Mouse (Mus musculus): ENCODE results near the gene Dnhd1.
A peak's percentile ranks its signal among the peaks of the same experiment; 100 is the strongest.
"Not testable (repeated sequence)": the region's sequence is repeated elsewhere in the genome, so short reads cannot be mapped to it uniquely, and the experiment has no call there.

The Dnhd1 gene

DNA sequence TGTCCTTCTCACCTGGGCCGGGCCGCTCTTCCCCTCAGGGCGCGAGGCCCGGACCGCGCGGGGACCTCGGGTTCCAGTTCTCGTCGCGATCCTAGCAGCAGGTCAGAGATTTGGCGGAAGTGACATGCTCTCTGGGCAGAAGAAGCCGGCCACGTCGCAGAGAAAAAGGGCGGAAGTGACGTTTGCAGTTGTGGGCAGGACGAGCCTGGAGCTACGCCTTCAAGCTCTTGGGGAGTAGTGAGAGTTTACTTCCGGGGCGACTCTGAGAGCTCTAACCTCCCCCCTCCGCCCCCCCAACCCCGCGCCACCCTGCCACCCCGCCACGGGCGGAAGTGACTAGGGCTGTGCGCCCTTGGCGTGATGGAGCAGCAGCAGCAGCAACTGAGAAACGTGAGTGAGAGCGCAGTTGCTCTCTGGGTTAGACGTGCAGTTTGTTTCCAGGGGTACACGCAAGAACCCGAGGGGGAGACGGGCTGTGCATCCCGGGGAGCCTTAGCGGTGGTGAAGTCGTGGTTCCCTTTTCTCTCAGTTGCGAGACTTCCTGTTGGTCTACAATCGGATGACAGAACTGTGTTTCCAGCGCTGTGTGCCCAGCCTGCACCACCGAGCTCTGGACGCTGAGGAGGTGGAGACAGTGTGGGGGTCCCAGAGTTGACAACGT is 10.3 kb upstream of the Dnhd1 start, which contains the start of the genes Arfip2 and Gm45799:
Gene Arfip2, minus strand, starts transcription at position 184 of the 661 bp plus-strand sequence.
Gene Gm45799, plus strand, starts transcription at position 320 of the 661 bp plus-strand sequence.
- DNase-seq (ENCODE audit: low read depth, low spot score): peak; percentile 98

DNA sequence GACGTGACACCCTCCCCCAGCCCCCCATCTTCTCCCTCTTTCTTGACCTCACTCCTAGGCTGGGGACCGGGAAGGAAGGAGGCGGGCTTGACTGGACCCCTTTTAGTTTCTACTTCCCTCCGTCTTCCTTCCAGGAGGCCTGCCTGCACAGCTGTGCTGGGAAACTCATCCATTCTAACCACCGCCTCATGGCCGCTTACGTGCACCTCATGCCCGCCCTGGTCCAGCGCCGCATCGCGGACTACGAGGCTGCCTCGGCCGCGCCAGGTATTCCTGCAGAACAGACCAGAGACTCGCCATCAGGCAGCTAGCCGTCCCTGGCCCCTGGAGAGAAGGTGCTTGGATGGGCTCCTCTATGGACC is 9.8 kb upstream of the Dnhd1 start:
- no peak for DNase-seq (ENCODE audit: low read depth, low spot score)

DNA sequence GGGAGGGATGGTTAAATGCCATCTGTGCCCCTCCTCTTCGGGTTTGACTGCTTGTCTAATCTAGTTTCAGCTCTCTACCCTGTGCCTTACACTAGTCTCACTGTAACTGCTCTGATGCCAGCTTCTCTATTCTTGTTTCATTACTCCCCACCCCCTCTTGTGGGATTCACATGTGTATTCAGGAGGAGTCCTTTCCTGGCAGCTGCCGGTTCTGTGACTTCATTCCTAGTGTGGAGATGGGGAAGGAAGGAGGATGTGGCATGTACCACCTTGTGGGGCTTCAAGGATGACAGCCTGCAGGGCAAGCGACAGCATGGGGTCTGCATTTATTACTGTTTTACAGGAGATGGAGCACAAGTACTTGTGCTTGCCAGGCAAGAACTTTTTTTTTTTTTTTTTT is 8.7 kb upstream of the Dnhd1 start:
- DNase-seq (ENCODE audit: low read depth, low spot score): no peak

DNA sequence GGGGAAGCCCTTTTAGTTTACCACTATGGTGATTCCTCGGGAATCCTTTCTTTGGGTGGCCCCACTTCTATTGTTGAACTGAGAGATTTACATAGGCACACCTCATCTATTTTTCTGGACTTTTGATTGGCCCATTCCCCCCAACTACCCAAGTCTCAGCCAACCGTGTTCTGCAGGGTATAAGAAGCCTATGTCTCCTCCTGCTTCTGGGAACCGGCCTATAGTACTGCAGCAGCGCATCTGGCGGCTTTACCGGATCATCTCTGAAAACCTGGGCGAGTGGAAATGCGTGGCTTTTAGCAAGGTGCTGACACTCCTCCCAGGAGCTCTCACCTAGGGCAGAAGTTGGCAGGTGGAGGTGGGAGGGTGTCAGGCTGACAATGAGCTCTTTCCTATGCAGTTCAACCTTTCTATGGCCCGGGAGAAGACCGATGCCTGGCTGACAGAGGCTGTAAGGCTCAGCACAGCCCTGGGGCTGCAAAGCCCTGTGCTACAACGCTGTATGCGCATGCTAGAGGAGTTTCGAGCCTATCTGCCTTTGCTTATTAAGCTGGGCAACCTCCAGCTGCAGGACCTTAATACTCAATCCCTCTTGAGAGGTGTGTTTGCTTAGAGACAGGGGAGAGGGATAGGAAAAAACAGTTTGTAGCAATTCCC is 35.0 kb downstream of the Dnhd1 start:
- no peak for DNase-seq (ENCODE audit: low read depth, low spot score)

DNA sequence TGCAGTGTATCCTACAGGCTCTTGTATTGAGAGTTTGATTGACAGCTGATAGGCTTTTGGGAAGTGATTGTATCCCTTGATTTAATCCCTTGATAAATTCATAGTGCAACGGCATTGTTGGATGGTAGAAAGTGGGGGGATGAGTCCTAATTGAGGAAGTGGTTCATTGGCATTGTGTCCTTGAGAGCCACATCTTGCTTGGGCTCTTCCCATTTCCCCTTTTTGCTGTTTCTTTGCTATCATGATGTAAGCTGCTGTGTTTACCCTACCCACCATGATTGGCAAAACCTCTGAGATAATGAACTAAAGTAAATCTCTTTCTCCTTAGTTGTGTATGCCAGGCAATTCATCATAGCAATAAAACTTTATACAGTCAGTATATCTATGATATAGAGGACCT is 40.2 kb downstream of the Dnhd1 start:
- no peak for DNase-seq (ENCODE audit: low read depth, low spot score)

DNA sequence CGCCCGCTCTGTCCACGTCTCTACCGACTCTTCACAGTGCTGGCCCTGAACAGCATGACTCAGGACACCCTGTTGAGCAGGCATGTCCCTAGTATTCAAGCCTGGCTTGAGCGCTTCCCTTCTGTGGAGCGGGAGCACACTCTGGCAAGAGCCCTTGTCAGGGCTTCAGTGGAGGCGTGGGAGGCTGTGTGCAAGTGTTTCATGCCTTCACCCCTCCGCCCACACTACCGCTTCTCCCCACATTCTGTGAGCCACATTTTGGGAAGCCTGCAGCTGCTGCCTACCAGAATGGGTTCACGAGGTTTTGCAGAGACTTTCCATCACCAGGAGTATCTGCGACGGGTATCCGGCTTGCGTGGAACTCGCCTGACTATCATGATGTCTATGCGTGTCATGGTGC is 52.6 kb downstream of the Dnhd1 start:
- DNase-seq (ENCODE audit: low read depth, low spot score): no peak

DNA sequence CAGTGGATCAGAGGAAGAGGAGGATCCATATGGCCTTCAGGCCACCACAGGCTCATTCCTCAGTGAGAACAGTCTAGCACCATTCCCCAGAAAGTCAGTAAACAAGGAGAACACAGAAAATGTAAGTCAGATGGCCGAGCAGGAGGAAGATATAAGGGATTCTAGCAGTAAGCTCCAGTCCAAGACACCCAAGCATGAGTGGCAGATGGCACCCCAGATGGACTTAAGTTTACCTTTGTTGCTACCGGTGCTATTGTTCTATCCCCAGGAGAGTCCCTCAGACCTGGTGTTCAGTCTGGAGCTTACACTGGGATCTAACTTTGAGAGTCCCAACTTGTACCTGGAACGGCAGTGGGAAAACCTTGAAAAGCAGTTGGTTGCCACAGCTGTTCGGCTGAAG is 53.2 kb downstream of the Dnhd1 start:
- no peak for DNase-seq (ENCODE audit: low read depth, low spot score)

DNA sequence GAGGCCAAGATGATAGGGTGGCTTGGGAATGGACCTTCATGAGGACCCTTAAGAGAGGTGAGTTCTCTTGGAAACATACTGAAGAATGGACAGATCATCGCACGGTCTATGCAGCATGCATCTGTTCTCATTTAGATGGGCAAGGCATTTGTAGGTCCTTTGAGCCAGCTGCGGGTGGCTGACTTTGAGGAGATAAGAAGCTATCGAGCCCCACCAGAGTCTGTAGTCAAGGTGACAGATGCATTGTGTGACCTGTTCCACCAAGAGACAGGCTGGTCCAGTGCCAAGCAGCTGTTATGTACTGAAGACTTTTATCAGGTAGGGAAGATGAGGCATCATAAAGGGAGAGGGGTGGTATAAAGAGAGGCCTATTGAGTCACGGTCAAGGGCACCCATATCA is 58.1 kb downstream of the Dnhd1 start:
- DNase-seq (ENCODE audit: low read depth, low spot score): no peak

DNA sequence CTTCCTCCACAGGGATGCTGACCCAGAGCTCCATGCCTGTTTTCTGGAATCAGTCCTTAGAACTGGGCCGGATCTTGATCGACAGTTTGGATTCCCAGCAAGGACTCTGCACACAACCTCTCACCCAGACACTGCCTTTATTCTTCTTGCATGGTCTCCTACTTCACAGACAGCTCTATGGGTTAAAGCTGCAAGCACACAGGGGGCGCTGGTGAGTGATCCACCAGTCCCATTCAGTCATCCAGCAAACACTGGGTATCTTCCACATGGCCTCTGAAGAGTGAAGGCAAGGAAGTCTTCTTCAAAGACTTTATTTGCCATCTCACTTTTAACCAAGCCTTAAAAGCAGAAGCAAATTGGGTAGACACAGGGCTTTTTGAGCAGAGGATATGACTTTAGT is 64.7 kb downstream of the Dnhd1 start:
- DNase-seq (ENCODE audit: low read depth, low spot score): no peak

DNA sequence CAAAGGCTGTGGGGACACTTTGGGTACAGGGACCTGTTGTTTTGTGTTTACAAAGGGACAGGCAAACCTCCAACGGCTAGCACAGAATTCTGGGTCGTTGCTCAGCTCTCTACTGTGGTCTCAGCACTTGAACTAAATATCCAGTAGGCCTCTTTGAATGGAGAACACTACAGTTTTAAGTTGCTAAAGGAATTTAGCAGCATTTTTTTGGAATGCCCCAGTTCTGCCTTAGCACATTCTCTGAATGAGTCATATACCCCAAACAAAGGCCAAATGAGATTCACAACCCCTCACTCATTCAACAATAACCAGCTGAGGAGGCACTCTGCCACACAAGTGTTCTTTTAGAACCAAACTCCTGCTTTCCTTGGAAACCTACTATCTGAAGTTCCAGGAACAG is 71.3 kb downstream of the Dnhd1 start:
- no peak for DNase-seq (ENCODE audit: low read depth, low spot score)

DNA sequence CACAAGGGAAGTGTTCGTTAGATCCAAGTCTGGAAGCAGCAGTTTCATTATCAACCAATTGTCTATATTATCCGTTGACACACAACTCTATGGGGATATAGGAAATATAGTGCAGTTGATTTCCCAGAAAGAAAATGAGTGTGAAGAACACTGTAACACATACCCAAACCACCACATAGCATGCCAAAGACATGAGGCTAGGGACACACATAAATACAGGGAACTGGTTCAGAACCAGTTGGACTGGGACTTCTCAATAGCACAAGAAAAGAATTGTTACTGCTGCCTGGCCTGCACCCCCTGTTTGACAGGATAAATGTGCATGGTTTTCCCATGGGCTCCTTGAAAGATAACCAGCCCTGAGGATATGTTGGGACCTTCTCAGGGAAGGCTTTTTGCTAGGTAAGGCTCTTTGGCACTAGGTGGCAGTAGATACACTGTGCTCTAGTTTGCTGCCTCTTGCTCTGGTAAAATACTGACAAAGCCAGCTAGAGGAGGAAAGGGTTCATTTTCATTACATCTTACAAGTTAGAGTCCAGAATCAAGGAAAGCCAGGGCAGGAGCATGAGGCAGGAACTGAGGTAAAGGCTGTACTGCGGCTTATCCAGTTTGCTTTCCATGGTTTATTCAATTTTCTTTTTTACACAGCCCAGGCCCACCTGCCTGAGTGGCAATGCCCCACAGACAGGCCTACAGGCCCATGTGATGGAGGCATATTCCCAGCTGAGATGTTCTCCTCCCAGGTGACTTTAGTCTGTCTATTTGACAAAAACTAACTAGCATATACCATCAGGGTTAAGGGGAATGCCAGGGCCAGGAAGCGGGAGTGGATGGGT is 75.7 kb downstream of the Dnhd1 start:
- peak; percentile 60 for DNase-seq (ENCODE audit: low read depth, low spot score)

DNA sequence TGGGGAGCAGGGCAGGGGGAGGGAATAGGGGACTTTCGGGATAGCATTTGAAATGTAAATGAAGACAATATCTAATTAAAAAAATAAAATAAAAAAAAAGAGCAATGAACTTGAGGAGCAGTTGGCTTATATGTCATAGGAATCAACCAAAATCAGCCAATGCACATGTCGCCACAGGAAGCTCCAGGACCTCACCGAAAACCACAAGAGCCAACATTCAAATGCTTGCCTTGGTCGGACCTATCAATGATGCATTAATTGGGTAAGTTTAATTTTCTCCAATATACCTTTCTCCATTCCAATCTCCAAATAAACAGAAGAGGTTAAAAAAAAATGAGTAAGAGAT is 76.3 kb downstream of the Dnhd1 start:
- DNase-seq (ENCODE audit: low read depth, low spot score): no peak

DNA sequence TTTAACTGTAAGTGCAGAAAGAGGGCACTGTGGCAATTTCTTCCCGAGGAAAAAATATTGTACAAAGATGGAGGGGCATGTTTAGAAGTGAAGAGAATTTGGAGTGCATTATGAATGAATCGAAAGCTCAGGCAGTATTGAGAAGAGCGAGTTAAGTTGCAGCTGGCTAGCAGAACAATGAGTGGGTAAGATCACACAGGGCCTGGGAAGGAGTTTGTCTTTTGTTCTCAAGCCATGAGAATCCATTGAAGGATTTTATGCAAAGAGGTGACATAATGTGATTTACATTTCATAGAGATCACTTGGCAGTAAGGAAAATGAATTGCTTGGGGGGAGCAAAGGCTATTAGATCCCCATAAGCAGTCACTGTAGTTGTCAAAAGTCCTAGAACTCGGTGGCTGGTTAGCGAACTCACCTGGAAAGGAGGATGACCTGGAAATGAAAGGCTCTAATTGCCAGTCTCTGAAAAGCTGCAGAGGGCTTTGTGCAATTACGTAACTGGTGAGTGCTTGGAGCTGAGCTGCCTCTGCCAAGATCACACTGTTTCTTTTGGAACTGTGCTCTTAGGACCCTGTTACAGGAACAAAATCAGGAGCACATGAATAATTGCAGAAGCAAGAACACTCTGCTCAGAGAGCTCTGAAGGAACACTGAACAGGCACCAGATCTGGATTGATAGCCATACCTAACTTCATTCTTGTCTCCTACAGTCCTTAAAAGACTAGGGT is 78.2 kb downstream of the Dnhd1 start:
- DNase-seq (ENCODE audit: low read depth, low spot score): no peak

DNA sequence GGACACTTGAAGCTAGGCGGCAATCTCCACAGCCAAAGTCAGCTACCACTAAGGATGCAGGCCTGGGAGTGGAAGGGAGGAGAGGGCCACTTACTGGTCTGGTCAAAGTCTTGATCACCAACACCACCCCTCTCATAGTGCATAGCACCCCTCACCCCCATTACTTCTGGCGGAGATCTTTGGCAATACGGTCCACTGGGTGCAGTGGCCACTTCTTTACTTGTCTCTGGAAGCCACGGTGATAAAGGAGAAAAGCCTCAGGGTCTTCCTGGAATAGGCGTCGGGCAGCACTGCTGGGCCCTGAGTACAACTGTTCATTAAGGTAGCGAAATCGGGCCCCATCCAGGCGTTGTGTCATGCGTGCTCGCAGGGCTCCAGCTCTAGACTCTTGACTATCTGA is 83.2 kb downstream of the Dnhd1 start:
- no peak for DNase-seq (ENCODE audit: low read depth, low spot score)

DNA sequence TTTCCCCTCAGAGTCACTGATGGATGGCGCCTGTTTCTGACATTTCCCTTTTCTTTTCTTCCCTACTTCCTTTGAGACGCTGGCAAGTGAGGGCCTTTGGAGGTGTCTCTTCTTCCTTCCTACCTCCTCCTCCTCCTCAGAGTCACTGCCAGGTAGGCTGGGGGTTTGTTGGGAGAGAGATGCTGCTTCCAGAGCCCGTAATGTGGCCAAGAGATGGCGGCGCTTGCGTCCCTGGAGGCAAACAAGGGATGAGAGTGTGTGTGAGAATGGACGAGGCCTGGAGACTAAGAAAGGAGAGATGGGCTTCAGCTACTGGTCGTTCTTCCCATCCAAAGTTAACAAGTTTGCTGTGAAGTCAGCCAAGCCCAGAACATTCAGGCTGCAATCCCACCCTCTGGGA is 84.2 kb downstream of the Dnhd1 start:
- no peak for DNase-seq (ENCODE audit: low read depth, low spot score)

DNA sequence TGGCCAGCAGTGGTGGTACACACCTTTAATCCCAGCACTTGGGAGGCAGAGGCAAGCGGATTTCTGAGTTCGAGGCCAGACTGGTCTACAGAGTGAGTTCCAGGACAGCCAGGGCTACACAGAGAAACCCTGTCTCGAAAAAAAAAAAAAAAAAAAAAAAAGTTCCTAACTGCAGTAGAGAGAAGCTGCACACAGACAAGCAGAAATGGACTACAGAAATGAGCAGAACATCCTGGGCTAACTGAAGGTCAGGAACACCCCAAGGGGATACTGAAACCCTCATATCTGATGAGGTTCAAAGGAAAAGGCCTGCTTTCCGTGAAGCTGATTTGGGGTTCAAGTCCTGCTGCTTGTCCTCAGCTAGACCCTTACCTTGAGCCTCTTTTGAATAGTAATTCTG is 84.8 kb downstream of the Dnhd1 start:
- DNase-seq (ENCODE audit: low read depth, low spot score): not testable (repeated sequence)

DNA sequence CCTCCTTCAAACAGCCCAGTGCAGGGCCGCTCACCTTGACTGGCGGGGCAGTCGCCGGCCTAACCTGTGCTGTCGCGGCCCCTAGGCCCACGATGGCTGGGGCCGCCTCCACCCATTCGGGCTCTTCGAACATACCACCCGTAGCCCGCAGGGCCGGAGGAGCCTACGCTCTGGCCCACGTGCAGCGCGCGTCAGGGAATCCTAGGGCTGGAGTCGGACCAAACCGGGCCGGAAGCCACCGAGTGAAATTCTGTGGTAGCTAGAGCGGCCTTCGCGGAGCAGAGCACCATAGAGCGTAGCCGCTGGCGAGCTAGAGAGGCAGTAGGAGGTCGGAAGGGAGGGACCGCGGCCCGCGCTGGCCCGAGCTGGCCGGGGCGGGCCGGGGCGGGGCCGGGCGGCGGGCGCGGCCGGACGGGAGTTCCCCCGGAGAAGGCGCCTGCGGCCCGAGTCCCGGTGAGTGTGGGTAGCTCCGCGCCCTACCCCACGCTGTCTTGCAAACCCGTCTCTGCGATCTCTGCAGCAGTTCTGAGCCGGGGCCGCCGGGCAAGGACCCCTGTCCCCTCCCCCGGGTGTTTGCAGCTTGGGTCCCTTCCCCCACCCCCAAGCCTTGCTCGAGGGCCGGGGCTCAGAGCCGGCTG is 85.8 kb downstream of the Dnhd1 start, which contains the start of gene Ilk:
Gene Ilk, plus strand, starts transcription at position 329 of the 638 bp plus-strand sequence.
- DNase-seq (ENCODE audit: low read depth, low spot score): peak; percentile 84

DNA sequence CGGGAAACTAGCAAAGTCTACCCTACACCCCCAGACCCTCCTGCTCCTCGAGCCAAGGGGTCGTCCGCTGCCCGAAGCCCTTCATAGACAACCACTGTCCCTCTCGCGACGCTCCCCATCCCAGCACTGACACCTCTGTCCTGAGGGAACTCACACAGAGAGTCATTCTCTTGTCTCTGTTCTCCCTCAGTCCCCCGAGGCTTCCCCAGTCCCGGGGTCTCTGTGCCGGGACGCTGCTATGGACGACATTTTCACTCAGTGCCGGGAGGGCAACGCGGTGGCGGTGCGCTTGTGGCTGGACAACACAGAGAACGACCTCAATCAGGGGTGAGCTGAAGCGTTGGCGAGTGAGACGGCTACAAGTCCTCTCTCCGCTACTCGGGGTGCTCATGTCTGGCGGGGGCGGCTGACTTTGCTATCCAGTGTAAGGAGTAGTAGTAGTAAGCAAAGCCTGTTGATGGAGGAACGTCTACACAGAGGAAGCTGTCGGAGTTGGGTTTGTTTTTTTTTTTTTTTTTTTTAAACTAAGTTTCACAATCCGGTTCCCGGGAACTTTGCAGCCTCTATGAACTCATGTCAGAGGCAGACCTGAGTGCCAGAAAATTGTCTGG is 86.4 kb downstream of the Dnhd1 start, which contains the start of gene Rrp8:
Gene Rrp8, minus strand, starts transcription at position 475 of the 611 bp plus-strand sequence.
- no peak for DNase-seq (ENCODE audit: low read depth, low spot score)

DNA sequence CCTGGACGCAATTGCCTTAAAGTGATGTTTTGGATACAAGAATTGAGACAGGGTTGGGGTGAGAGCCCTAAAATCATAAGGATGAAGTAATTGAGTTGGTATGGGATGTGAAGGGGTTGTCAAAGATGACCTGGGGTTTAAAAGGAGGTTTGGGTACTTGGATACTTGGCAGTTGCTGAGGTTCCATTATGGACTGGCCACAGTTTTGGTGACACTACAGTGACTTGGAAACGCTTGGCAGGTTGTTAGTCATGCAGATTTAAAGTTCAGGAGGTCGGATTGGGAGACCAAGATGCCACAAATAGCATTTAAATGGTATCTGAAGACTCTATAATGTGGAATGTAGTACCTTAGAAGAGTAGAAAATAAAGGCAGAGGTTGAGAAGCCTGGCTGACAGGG is 87.0 kb downstream of the Dnhd1 start:
- no peak for DNase-seq (ENCODE audit: low read depth, low spot score)

DNA sequence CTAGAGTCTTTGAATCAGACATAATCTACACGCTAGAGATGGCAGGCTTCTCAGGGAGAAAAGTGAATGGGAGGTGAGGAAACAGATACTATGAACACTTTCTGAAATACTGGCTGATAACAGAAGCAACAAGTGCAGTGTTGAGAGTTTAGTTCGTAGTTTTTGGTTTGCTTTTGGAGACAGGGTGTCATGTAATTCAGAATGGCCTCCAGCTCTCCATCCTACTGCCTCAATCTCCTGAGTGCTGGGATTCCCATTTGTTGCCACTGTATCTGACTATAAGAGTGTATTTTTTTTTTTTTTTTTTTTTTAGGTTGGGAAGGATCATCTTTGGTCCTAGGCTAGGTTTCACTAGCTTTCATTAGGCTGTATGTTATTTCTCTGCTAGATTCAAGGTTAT is 87.7 kb downstream of the Dnhd1 start:
- no peak for DNase-seq (ENCODE audit: low read depth, low spot score)

DNA sequence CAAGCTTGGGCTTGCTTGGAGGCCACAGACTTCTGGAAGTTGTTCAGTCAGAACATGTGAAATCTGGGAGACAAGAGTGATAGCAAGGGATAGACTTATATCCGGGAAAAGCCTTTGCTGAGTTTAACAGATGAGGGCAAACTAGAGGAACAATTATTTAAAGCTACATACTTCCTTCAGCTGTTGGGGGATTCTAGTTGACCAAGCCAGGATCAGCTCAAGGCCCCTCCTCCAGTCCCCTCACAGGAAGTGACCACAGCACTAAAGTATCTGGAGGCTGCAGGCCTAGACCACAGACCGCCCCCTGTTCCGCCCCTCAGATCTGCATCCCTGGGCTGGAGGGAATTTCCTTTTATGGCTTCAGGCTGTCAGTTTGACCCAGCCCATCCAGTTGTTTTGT is 88.3 kb downstream of the Dnhd1 start:
- no peak for DNase-seq (ENCODE audit: low read depth, low spot score)
